Mouse (Mus musculus) left cerebral cortex, adult 6 months (tissue): ENCODE results near the gene Bdp1. TPM values are rescaled to one million over a fixed set of nuclear protein-coding genes. Genes with fewer than 3 reads are reported as not detected.

Experiments used
- long read RNA-seq, 2 experiments: library from polyadenylated mRNA; unstranded; transcript quantifications; one replicate each; pipeline ENCODE4 v2.0.0; 2019 to 2020
- polyA plus RNA-seq: library from polyadenylated mRNA; unstranded; fragments of <200 nt; fragmentation: Nextera tagmentation; gene quantifications from 2 replicates; pipeline ENCODE4 v1.2.3, GENCODE M21; 2021

Gene Bdp1
- polyA plus RNA-seq = 4.8 and 6.7 TPM in 2 replicates
- long read RNA-seq, experiment 1, partial matches to known transcripts = 10 of 21 reads
- long read RNA-seq, experiment 1, other reads (novel, unspliced or antisense) = 11 of 21 reads
- long read RNA-seq, experiment 2, partial matches to known transcripts = 12 of 18 reads
- long read RNA-seq, experiment 2, other reads (novel, unspliced or antisense) = 6 of 18 reads

DNA sequence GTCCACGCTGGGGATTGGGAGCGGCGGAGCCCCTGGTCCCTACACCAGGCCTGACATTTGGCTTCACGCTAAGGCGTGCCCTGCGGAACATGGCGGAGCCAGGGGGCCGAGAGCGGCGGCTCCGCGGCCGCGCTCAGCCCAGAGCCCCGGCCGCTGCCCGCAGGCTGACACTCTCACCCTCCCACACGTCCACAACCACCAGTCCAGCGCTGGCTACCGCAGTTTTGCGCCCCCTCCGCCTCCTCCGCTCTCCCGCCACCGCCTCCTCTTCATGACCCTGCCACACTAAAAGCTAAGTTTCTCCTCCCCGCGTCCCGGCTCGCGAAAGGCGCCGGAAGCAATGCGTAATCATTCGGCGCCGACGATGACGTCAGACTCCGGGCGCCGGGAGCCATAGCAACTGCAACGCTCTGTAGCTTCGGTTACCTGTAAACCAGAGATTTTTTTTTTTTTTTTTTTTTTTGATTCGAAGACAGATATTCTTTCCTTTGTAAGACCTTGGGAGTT is at the start of gene Bdp1:
Gene Bdp1, minus strand, starts transcription at position 323 of the 507 bp plus-strand sequence.

GRCm38 (mm10) chr13:100124423-100125257 is 20.8 kb upstream of the Bdp1 start, which contains the start of gene Smn1:
Gene Smn1 (plus strand): TSS chr13:100124852.

GRCm38 (mm10) chr13:100107652-100108472 is 4.0 kb upstream of the Bdp1 start, which contains the start of gene Serf1:
Gene Serf1 (plus strand): TSS chr13:100108012.

GRCm38 (mm10) chr13:100014906-100015895 is 88.7 kb downstream of the Bdp1 start, which contains the start of gene Mccc2:
Gene Mccc2 (minus strand): TSS chr13:100015639.

Other genes with a start within 250 kb of the Bdp1 start
- 19.7 and 40.9 TPM in 2 replicates for gene Cartpt, start 203.0 kb downstream of the Bdp1 start, polyA plus RNA-seq
- 26.5 and 29.7 TPM in 2 replicates for gene Mccc2, start 88.4 kb downstream of the Bdp1 start, polyA plus RNA-seq
- 69.4 and 71.0 TPM in 2 replicates for gene Serf1, start 3.9 kb upstream of the Bdp1 start, polyA plus RNA-seq
- 8.7 and 19.7 TPM in 2 replicates for gene Smn1, start 20.8 kb upstream of the Bdp1 start, polyA plus RNA-seq
- 0.34 and 0.44 TPM in 2 replicates for gene Naip2, start 98.0 kb upstream of the Bdp1 start, polyA plus RNA-seq
- gene Naip5, start 142.3 kb upstream of the Bdp1 start, polyA plus RNA-seq = 0.03 and 0.09 TPM in 2 replicates
- gene Naip6, start 213.6 kb upstream of the Bdp1 start, polyA plus RNA-seq = 0.03 and 0.06 TPM in 2 replicates